Mouse (Mus musculus): ENCODE results near the gene Speg. TPM values are rescaled to one million over a fixed set of nuclear protein-coding genes. Genes with fewer than 3 reads are reported as not detected.

Speg gene
- polyA plus RNA-seq, 1 experiment from 2014 or later, result 73.0 TPM

DNA sequence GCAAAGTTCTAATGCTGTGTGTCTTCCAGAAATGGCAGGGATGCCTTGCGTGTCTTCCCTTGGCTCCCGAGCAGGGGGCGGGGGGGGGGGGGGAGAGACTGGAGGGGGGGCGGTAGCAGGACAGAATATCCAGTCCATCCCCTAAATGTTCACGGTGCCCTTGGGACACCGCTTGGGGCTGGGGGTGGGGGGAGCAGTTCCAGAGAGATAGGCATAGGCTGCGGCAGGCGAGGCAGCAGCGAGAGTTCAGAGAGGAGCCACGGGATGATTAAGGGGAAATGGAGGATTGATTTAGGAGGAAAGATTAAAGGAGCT lies 82.6 kb downstream of the Speg start:
- peaks cover 4% of the 10 kb centered on the region for H3K27me3 ChIP-seq
- ATAC-seq (peak; percentile 29), DNase-seq (ENCODE audit: low read depth, low spot score) (no peak)
- no peak for TF ChIP-seq CTCF (IDR thresholded peaks at IDR 0.05)
- POLR2A ChIA-PET, result interaction anchor here (0.7 to 1.7 kb wide), 3 partner anchors 11 to 110 kb away, joined by 3 to 7 read pairs (median 4); no protein-coding TSS in a partner anchor
- CTCF ChIA-PET, result interaction anchor here (0.9 to 3.6 kb wide), 8 partner anchors 9 to 114 kb away, joined by 3 to 23 read pairs (median 4); partner anchors contain the start of genes Chpf, Gmppa and Tmem198
- in situ Hi-C loops (cut with MboI; ENCODE audit: low pct_unique_long_range_greater_than_20kb), result no loop called here

DNA sequence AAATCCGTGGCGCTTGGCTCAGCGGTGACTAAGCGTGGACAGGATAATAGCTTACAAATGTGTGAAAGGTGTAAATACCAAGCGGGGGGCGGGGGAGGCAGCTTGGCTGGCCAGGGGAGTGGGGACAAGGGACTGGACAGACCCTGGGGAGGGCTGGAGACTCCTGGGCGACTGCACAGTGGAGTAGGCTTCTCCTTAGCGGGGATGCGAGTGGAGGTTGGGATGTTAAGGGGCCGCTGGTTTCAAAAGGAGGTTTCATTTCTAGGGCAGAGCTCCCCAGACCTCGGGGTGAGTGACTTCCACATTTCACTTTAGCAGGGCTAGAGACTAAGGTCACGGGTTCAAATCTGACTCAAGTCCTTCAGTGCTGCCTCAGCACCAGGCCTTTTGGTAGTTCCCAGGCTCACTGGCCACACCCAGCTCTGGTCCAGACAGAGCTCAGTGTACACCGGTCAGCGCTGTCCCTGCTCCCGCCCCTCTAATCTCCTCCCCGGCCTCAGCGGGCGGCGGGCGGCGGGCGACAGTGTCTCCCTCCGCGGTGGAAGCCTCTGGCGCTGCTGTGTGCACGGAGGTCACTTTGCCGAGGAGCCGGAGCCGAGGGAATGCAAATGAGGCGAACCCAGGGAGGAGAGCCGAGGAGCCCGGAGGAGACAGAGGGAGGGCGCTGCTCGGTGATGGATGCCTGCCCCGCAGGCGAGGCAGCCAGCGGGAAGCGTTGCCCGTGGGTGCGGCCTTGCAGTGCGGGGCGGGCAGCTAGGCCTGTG lies 83.1 kb downstream of the Speg start:
- TF ChIP-seq CTCF (IDR thresholded peaks at IDR 0.05), result no peak
- ATAC-seq (peak; percentile 67), DNase-seq (ENCODE audit: low read depth, low spot score) (peak; percentile 58)
- H3K27me3 ChIP-seq, result no peaks in the 10 kb centered on the region
- in situ Hi-C loops (cut with MboI; ENCODE audit: low pct_unique_long_range_greater_than_20kb), result no loop called here
- ChIA-PET POLR2A (interaction anchor here (0.6 to 1.7 kb wide), 5 partner anchors 10 to 140 kb away, joined by 3 to 7 read pairs (median 4); no protein-coding TSS in a partner anchor), CTCF (interaction anchor here (0.9 to 3.6 kb wide), 9 partner anchors 9 to 115 kb away, joined by 3 to 23 read pairs (median 4); partner anchors contain the start of genes Chpf, Gmppa and Tmem198)

DNA sequence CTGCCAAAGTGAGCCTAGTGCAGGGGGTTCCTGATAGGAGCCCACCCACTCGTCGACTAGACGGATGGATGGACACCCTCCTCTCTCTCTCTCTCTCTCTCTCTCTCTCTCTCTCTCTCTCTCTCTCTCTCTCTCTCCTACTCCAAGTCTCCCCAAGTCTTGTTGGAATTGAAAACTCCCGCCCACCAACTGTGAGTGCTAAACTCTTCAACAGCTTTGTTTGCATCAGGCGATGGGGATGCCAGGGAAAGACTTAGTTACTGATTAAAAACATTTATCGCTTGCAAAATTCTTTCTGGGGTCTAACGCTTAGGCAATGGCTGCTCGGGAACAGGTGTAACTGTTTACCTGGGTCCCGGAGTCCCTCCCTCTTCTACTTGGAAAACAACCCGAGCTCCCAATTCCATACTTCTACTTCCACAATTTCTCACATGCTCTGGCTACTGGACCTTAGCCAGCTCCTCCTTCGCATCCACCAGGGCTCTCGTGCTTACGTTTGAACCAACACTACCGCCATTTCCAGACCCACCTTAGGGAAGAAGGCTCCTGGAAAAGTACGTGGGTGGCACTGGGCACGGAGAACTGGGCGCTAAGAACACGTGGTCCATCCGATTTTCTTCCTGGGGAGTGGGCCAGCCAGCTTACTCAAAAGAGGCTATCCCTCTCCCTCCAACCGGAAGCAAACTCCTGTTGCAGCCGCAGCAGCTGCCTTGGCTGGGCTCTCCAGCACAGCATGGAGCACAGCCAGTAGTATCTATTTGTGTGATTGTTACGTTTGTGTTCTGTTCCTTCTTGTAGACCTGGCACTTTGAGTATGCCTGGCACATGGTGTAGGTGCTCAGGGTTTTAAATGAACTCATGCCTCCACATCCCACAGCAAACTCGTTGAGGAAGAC lies 83.9 kb downstream of the Speg start:
- ATAC-seq (no peak), DNase-seq (ENCODE audit: low read depth, low spot score) (no peak)
- no peaks in the 10 kb centered on the region for H3K27me3 ChIP-seq
- POLR2A ChIA-PET, result interaction anchor here (0.6 to 1.7 kb wide), 4 partner anchors 9 to 141 kb away, joined by 3 to 7 read pairs (median 4); no protein-coding TSS in a partner anchor
- CTCF ChIA-PET, result interaction anchor here (0.9 to 3.6 kb wide), 9 partner anchors 8 to 116 kb away, joined by 3 to 23 read pairs (median 3); partner anchors contain the start of genes Chpf, Gmppa and Tmem198
- in situ Hi-C loops (cut with MboI; ENCODE audit: low pct_unique_long_range_greater_than_20kb), result no loop called here
- no peak for TF ChIP-seq CTCF (IDR thresholded peaks at IDR 0.05)

DNA sequence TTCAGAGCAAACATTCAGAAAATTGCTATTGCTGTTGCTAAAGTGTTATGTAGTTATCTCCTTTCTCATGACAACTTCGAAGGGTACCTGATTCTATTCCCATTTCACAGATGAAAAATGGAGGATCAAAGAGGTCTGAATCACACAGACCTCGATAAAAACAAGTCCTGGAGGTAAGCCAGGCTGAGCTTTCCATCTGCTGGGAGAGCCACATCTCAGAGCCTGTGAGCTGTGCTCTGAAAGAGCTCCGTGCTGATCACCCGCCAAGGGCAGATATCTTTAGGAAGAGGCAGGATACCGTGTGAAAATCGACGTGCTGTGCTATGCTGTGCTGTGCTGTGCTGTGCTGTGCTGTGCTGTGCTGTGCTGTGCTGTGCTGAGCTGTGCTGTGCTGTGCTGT lies 85.2 kb downstream of the Speg start:
- DNase-seq (ENCODE audit: low read depth, low spot score) (no peak), ATAC-seq (no peak)
- no peak for TF ChIP-seq CTCF (IDR thresholded peaks at IDR 0.05)
- in situ Hi-C loops (cut with MboI; ENCODE audit: low pct_unique_long_range_greater_than_20kb), result no loop called here
- ChIA-PET POLR2A (no interaction called here), CTCF (interaction anchor here (0.9 kb wide), 1 partner anchor 117 kb away, joined by 3 read pairs; no protein-coding TSS in a partner anchor)
- peaks cover 5% of the 10 kb centered on the region for H3K27me3 ChIP-seq

DNA sequence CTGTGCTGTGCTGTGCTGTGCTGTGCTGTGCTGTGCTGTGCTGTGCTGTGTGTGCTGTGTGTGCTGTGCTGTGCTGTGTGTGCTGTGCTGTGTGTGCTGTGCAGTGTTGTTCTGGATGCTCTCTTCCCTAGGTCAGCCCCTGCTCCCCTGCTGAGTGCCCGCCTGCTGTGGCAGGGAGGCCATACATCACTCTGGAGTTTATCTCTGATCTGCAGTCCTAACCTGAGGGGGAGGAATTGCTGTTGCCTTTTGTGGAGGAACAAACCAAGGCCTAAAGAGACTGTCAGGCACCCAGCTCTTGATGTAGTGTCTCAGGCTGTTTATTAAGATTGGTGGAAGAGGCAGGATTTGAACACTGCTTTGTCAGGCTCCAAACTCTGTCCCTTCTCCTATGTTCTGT lies 87.5 kb downstream of the Speg start:
- CTCF ChIA-PET, result interaction anchor here (0.8 to 1.8 kb wide), 4 partner anchors 63 to 144 kb away, joined by 3 to 5 read pairs (median 4); no protein-coding TSS in a partner anchor
- DNase-seq (ENCODE audit: low read depth, low spot score), result no peak
- peaks cover 5% of the 10 kb centered on the region for H3K27me3 ChIP-seq
- in situ Hi-C loops (cut with MboI; ENCODE audit: low pct_unique_long_range_greater_than_20kb), result no loop called here
- POLR2A ChIA-PET, result no interaction called here
- no peak for ATAC-seq
- no peak for TF ChIP-seq CTCF (IDR thresholded peaks at IDR 0.05)

DNA sequence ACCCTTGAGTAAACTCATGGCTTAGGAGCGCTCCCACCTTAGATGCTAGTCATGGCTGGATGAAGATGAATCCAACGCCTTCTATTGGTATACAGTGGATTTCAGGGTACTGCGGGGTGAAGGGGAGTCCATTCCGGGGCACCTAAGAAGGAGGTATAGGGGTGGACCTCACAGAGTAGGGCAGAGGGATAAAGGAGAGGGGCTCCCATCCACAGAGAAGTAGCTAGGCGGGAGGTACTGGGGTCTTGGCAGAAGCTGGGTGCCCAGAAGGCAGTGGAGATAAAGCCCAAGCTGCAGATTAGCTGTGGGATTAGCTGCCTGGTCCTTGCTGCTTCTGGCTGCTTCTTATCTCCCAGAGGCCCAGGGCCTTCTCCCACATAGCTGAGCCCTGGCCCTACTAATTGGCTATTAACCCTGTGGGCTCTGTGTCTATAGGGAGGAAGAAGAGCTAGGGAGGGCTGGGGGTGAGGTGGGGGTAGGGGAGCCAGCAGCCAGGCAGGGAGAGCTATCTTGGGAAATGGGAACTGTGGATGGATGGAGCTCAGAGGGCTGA lies 88.6 kb downstream of the Speg start:
- H3K27me3 ChIP-seq, result peaks cover 5% of the 10 kb centered on the region
- TF ChIP-seq CTCF (IDR thresholded peaks at IDR 0.05), result no peak
- CTCF ChIA-PET, result interaction anchor here (0.8 to 1.8 kb wide), 5 partner anchors 64 to 145 kb away, joined by 3 to 8 read pairs (median 4); no protein-coding TSS in a partner anchor
- POLR2A ChIA-PET, result interaction anchor here (0.9 kb wide), 1 partner anchor 119 kb away, joined by 3 read pairs; no protein-coding TSS in a partner anchor
- in situ Hi-C loops (cut with MboI; ENCODE audit: low pct_unique_long_range_greater_than_20kb), result no loop called here
- no peak for ATAC-seq
- no peak for DNase-seq (ENCODE audit: low read depth, low spot score)

DNA sequence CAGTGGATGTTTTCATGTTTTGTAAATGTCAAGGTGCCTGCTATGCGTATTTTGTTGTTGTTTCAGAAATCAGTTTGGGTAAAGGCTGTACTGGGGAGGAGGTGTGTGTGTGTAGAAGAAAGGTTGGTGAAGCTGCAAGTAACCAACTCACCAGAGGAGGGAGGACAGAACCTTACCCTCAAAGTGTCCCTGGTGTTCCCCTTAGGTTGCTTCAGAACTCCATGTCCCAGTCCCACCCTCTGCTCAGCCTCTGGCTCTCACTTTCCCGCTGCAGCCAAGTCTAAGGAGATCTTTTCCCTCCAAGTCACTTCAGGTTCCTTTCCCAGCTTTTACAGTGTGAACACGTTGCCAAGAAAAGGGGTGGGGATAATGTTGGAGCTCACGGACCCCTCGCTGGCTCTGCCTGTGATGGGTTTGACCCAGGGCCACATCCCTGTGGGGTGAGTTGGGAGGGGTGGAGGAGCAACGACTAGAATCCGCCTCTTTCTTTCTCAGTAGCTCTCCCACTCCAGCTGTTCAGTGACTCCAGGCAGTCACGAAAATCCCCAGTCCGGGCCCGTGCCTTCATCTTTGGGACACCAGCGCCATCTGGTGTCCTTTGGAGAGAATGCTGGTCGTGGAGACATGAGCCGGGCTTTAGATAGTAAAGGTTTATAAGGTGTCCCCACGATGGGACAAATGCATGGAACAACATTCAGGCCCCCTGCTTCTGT lies 92.3 kb downstream of the Speg start:
- POLR2A ChIA-PET, result interaction anchor here (0.6 to 1.5 kb wide), 6 partner anchors 13 to 1729 kb away, joined by 3 to 5 read pairs (median 4); no protein-coding TSS in a partner anchor
- DNase-seq (ENCODE audit: low read depth, low spot score) (no peak), ATAC-seq (peak; percentile 63)
- peaks cover 9% of the 10 kb centered on the region for H3K27me3 ChIP-seq
- in situ Hi-C loops (cut with MboI; ENCODE audit: low pct_unique_long_range_greater_than_20kb), result loop anchor here (5.0 kb wide), 1 partner anchor 125 kb away; no protein-coding TSS in a partner anchor
- TF ChIP-seq CTCF (IDR thresholded peaks at IDR 0.05), result no peak
- CTCF ChIA-PET, result interaction anchor here (0.6 to 4.1 kb wide), 13 partner anchors 10 to 150 kb away, joined by 3 to 45 read pairs (median 12); partner anchors contain the start of genes Dnpep and Gmppa

DNA sequence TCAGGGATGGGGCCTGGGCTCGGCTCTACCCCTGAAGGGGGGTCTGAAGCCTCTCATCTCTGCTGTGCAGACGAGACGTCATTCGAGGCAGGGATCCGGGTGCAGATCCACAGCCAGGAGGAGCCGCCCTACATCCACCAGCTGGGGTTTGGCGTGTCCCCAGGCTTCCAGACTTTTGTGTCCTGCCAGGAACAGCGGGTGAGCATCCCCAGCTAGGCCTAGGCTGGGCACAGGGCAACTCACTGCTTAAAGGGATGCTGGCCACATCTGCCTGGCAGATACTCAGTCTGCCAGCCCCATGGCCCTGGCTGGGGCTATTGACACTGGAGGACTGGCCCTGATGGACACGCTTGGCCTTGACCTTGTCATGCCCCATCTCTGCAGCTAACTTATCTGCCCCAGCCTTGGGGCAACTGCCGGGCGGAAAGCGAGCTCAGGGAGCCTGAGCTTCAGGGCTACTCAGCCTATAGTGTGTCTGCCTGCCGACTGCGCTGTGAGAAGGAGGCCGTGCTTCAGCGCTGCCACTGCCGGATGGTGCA lies 94.3 kb downstream of the Speg start:
- H3K27me3 ChIP-seq, result peaks cover 9% of the 10 kb centered on the region
- in situ Hi-C loops (cut with MboI; ENCODE audit: low pct_unique_long_range_greater_than_20kb), result loop anchor here (5.0 kb wide), 1 partner anchor 127 kb away; no protein-coding TSS in a partner anchor
- DNase-seq (ENCODE audit: low read depth, low spot score), result no peak
- ChIA-PET CTCF (interaction anchor here (0.9 to 4.1 kb wide), 2 partner anchors 8 to 22 kb away, joined by 3 to 31 read pairs; no protein-coding TSS in a partner anchor), POLR2A (no interaction called here)
- no peak for TF ChIP-seq CTCF (IDR thresholded peaks at IDR 0.05)
- no peak for ATAC-seq

DNA sequence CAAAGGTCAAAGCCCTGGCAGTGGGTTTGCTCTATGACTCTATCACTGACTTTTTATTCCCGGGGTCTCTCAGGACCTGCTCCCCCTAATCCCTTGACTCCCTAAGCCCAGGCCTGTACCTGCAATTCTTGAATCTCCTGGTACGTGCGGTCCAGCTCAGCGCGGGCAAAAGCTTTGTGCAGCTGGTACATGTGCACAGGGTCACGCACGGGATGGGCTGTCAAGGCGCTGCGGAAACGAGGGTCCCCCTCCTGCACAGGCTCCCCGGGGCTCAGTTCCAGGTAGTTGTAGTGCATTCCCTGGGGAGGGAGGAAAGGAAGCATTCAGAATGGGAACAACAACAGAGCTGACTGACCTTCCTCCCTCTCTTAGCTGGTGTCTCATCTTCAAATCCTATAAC lies 101.3 kb downstream of the Speg start:
- in situ Hi-C loops (cut with MboI; ENCODE audit: low pct_unique_long_range_greater_than_20kb), result loop anchor here (5.0 to 10.0 kb wide), 2 partner anchors 81 to 118 kb away; no protein-coding TSS in a partner anchor
- no peak for ATAC-seq
- POLR2A ChIA-PET, result interaction anchor here (0.6 to 1.2 kb wide), 2 partner anchors 45 to 83 kb away, joined by 3 to 5 read pairs; no protein-coding TSS in a partner anchor
- CTCF ChIA-PET, result interaction anchor here (0.6 to 3.8 kb wide), 24 partner anchors 9 to 249 kb away, joined by 3 to 32 read pairs (median 4); partner anchors contain the start of gene Gmppa
- no peak for DNase-seq (ENCODE audit: low read depth, low spot score)
- H3K27me3 ChIP-seq, result no peaks in the 10 kb centered on the region
- no peak for TF ChIP-seq CTCF (IDR thresholded peaks at IDR 0.05)
